Mouse (Mus musculus): ENCODE measurements around the gene Ppp1r3g. TPM values are rescaled to one million over a fixed set of nuclear protein-coding genes. Genes with fewer than 3 reads are reported as not detected.

Gene Ppp1r3g
- total RNA-seq, 4 experiments from 2014 or later = 0.19 to 0.43 (median 0.29) TPM

DNA sequence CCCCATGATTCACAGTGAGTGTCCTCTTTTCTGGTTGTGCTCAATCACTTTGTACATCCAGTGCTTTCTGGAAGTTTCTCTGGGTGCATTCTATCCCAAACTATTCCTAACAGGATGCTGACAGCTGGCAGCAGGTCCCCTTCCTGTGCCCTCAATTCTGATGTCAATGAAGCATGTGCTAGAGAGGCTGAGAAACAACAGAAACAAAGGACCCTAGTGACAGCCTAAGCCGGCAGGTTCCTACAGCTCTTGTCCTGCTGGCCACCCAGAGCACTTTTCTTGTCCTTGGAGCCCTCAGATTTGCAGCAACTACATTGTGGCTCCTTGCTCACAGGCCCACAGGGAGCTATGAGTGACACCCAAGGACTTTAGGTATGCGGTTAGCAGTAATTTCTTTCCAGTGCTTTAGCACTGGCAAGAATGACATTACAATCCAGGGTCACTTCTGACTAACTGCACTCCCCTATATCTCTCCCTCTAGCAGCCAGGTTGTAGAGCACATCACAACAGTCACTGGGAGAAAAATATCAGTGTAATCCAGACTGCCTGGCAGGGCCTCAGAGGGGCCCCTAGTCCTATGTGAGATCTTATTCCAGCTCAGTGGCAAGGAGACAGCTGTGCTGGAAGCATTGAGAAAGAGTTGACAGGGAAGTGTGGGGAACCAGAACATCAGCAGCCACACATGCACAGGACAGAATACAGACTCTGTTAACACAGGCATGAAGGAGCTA is 37.2 kb downstream of the Ppp1r3g start:
- DNase-seq = peak; percentile 36

DNA sequence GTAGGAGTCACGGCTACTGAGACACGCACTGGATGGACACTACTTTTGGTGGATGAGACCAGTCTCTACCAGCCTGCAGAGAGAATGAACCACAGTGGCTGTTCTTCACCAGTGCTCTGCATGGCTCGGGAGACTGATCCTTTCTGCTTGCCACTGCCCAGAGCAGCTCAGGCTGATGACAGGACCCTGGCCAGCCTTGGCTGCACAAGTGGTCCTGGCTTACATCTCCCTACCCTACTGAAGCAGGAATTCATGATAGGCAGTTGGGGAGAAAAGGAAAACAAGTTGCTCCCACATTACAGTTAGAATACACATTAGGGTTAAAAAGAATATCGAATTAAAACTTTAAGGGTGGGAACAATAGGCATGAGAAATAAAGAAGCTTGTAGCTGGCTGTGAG is 39.0 kb downstream of the Ppp1r3g start:
- no peak for DNase-seq

DNA sequence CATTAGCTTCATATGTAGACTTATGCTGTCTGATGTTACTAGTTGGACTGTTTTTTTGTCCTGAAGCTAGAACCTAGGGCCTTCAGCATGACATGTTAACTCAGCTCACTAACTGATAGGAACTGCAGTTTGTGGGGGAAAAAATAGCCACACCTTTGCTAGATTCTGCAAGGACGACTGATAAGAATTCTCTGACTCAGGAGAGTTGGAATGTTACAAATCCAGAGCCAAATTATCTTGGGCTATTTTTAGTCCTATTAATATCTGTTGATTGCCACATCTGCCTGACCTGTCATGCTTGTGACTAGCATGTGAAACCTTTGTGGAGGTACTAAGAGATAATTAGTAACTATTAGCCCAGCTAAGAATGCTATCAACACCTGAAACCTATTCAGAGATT is 42.2 kb downstream of the Ppp1r3g start:
- no peak for DNase-seq

DNA sequence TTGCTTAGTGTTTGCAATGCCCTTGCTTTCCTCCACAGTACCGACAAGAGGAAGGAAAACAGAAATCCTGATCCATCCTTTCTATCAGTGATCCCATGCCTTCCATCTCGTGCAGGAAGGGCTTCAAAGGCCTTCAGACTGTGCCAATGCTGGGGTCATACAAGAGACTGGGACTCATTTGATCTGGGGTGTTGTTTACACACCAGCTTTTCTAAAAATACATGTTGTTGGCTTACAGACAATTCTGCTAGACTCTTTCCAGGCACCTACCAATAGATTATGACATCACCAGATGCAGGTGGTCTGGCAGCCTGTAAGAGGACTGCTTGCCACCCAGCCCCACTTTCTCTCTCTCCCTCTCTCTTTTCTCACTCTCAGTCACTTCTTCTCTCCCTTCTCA is 51.3 kb downstream of the Ppp1r3g start:
- DNase-seq = no peak

DNA sequence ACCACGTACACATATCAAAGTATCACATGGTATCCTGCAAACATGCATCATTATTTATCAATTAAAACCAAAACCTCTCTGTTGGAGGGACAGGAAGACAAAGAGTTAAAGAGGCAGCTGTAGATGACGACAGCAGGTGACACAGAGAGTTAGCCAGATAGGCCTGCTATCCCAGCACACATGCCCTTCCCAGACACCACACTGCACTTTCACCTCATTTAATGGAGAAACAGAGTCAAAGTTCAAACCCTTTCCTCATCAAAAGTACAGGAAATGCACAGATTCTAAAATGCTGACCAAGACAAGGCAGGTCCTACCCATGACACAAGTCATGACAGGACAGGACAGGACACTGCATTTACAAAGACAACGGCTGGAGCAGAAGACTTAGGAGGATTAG is 57.0 kb downstream of the Ppp1r3g start:
- no peak for DNase-seq

DNA sequence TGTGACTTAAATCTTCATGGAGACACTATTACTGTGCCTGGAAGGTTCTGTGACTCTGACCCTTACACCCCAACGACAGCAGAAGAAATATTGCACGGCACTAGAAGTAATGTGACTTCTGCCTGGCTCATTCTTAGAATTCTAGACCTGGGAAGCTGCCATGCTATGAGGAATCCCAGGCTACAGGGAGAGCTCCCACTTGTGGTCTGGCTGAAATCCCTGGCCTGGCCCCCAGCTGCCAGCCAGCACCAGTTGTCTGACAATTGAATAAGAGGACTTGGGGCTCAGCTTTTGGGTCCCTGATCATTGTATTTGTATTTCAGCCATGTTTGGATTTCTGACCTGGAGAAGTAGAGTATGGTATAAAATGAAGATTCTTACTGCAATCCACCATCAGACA is 59.4 kb downstream of the Ppp1r3g start:
- no peak for DNase-seq

DNA sequence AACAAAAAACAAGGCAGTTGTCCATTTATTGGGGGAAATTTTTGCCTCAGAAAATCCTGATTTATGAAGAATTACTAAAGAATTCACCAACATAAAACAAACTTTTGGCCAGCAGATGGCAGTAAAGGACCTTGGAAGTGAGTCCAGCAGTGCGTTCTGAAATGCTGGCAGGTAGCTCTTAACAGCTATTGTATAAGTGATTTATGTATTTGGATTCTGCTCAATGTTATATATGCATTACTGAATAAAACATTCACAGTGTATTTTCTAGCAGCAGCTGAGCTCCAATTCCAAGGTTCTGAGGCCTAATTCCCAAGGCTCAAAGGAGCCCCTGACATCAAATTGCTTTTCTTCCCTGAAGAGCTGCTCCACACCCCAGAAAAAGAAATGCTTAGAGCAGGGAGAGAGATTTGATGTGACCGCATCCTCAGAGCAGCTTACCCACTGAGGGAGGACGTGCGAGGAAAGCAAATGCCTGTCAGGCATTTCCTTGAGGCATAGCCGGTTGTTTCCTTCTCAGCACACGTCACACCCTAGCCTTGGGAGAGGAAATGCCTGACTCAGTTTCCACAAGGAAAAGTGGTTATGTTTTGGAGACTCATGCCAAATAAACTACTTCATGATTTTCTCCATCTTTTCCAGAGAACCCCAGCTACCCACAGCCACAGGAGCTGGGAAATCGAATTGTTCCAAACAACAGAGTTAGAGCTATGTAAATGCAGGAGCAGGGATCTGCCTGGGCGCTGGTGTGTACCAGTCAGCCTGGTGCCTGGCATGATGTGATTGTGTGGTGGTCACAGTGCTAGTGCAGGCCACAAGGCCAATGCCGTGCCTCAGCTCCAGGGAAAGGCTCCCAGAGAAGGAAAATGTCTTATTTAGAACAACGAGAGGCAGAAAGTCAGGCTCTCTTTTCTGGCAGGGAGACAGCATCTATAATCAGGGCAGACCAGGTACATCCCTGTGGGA is 61.0 kb downstream of the Ppp1r3g start:
- DNase-seq = no peak

Other genes starting within 250 kb of the Ppp1r3g start
- 10 to 100 TPM; 13.0 to 17.8 (median 15.7) TPM for gene Rpp40, start 52.5 kb upstream of the Ppp1r3g start, total RNA-seq (2022)
- 100 to 1,000 TPM in 1 of 4 experiments, 10 to 100 TPM in 3; 91.5 to 101 (median 98.0) TPM for gene Fars2, start 158.6 kb downstream of the Ppp1r3g start, total RNA-seq (2022)
- 10 to 100 TPM; 18.8 to 26.5 (median 21.6) TPM for gene Lyrm4, start 158.7 kb downstream of the Ppp1r3g start, total RNA-seq (2022)

Data from adrenal gland, adult 8-10 months (tissue).